Mouse (Mus musculus): ENCODE data around the gene Gpat2. TPM values are rescaled to one million over a fixed set of nuclear protein-coding genes. Genes with fewer than 3 reads are reported as not detected.

Gpat2 gene
- 0.07 and 0.08 TPM in 2 replicates for polyA plus RNA-seq (2014; fragmentation: Nextera tagmentation; extraction: Ambion mirVana)

- no peaks in the 10 kb centered on the region for H3K27me3 ChIP-seq (replicated peaks; ENCODE audit: control insufficient read depth, insufficient read depth, low read length)
- 82% methylated on average over 17 of the region's 17 CpGs for WGBS
- no peaks in the 10 kb centered on the region for H3K9me3 ChIP-seq (ENCODE audit: control insufficient read depth, low read length)
- no peaks in the 10 kb centered on the region for H3K4me1 ChIP-seq (replicated peaks; ENCODE audit: control insufficient read depth, insufficient read depth, low read length)
- H3K4me3 ChIP-seq (ENCODE audit: low read depth, low read length): no peak within 1 kb of the TSS
- no peak within 1 kb of the TSS for H3K4me2 ChIP-seq (ENCODE audit: low read length)
- H3K9ac ChIP-seq (ENCODE audit: low read length): no peak within 1 kb of the TSS
- DNase-seq (ENCODE audit: low spot score) (no peak), ATAC-seq (replicated peaks; ENCODE audit: low FRiP score, low TSS enrichment, low read depth) (no peak)
- H3K27ac ChIP-seq (ENCODE audit: low read depth): no peak within 1 kb of the TSS
- H3K36me3 ChIP-seq (ENCODE audit: control insufficient read depth, insufficient read depth, low read length): no peaks in the 10 kb centered on the region
These were observed at the start of gene Gpat2 for GRCm38 (mm10) chr2:127424977-127425376. Gene Gpat2, plus strand, starts transcription at chr2:127425199.

DNA sequence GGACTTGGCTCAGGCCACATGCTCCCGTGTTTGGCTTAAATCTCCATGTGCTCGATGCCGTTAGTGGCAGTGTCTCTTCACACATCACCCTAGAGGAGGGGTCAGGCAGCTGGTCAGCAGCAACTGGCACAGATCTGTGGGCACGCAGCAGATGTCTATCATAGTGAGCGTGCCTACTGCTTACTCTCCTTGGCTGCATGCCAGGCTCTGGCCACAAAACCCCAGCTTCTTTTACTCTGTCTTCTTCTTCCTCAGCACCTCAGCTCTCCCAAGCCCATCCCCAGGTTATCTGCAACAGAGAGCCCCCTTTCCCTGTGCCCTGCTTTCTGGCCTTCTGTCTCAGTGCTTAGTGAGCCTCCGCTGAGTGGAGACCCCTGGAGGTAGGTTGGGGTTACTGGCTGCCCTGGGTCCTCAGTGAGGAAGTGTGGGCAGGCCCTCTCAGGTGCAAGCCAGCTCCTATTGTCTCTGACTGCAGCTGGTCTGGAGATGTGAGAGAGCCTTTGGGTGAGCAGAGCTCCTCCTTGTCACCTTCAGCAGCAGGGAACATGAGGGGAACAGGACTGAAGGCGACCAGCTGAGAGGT, 49.1 kb upstream of the Gpat2 start:
- Histone ChIP-seq H3K27ac (ENCODE audit: low read depth) (no peak overlapping the region), H3K36me3 (ENCODE audit: control insufficient read depth, insufficient read depth, low read length) (no peaks in the 10 kb centered on the region), H3K27me3 (replicated peaks; ENCODE audit: control insufficient read depth, insufficient read depth, low read length) (no peaks in the 10 kb centered on the region), H3K4me1 (replicated peaks; ENCODE audit: control insufficient read depth, insufficient read depth, low read length) (no peaks in the 10 kb centered on the region), H3K9ac (ENCODE audit: low read length) (no peak overlapping the region), H3K4me3 (ENCODE audit: low read depth, low read length) (no peak overlapping the region), H3K4me2 (ENCODE audit: low read length) (no peak overlapping the region), H3K9me3 (ENCODE audit: control insufficient read depth, low read length) (no peaks in the 10 kb centered on the region)
- ATAC-seq (replicated peaks; ENCODE audit: low FRiP score, low TSS enrichment, low read depth) (no peak), DNase-seq (ENCODE audit: low spot score) (no peak)
- 56% methylated on average over 7 of the region's 7 CpGs for WGBS

- H3K9me3 ChIP-seq (ENCODE audit: control insufficient read depth, low read length): no peaks in the 10 kb centered on the region
- no peak overlapping the region for H3K4me3 ChIP-seq (ENCODE audit: low read depth, low read length)
- no peak overlapping the region for H3K27ac ChIP-seq (ENCODE audit: low read depth)
- H3K4me2 ChIP-seq (ENCODE audit: low read length): no peak overlapping the region
- H3K9ac ChIP-seq (ENCODE audit: low read length): no peak overlapping the region
- no peak for ATAC-seq (replicated peaks; ENCODE audit: low FRiP score, low TSS enrichment, low read depth)
- H3K36me3 ChIP-seq (ENCODE audit: control insufficient read depth, insufficient read depth, low read length): no peaks in the 10 kb centered on the region
- no peak for DNase-seq (ENCODE audit: low spot score)
- whole genome bisulfite sequencing: 72% methylated on average over 6 of the region's 6 CpGs
- H3K27me3 ChIP-seq (replicated peaks; ENCODE audit: control insufficient read depth, insufficient read depth, low read length): no peaks in the 10 kb centered on the region
- H3K4me1 ChIP-seq (replicated peaks; ENCODE audit: control insufficient read depth, insufficient read depth, low read length): no peaks in the 10 kb centered on the region
These were observed 48.5 kb upstream of the Gpat2 start for GRCm38 (mm10) chr2:127376423-127377051.

- no peaks in the 10 kb centered on the region for H3K27me3 ChIP-seq (replicated peaks; ENCODE audit: control insufficient read depth, insufficient read depth, low read length)
These were observed 46.9 kb upstream of the Gpat2 start for GRCm38 (mm10) chr2:127377942-127378610.

DNA sequence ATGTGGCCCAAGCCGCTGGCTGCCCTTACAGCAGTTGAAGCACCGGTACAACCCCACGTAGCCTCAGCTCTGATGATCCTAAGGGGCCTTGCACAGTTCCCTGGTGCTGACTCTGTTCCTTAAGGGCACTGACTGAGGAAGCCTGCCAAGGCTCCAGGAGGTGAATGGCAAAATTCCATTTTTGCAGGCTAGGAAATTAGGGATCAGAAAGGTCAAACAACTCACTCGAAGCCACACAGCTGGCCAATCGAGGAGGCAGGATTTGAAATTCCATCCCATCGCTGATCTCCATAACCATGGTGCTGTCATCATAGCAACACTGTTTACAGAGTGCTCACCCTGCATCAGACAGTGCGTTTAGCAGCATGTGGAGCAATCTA, 46.4 kb upstream of the Gpat2 start:
- WGBS: 56% methylated on average over 7 of the region's 7 CpGs
- no peak for DNase-seq (ENCODE audit: low spot score)
- no peak for ATAC-seq (replicated peaks; ENCODE audit: low FRiP score, low TSS enrichment, low read depth)

More at GRCm38 (mm10) chr2:127377942-127378610, 46.9 kb upstream of the Gpat2 start:
- Histone ChIP-seq H3K36me3 (ENCODE audit: control insufficient read depth, insufficient read depth, low read length) (no peaks in the 10 kb centered on the region), H3K4me1 (replicated peaks; ENCODE audit: control insufficient read depth, insufficient read depth, low read length) (no peaks in the 10 kb centered on the region), H3K27ac (ENCODE audit: low read depth) (no peak overlapping the region), H3K9me3 (ENCODE audit: control insufficient read depth, low read length) (no peaks in the 10 kb centered on the region), H3K4me2 (ENCODE audit: low read length) (no peak overlapping the region), H3K4me3 (ENCODE audit: low read depth, low read length) (no peak overlapping the region), H3K9ac (ENCODE audit: low read length) (no peak overlapping the region)
- WGBS: 65% methylated on average over 7 of the region's 7 CpGs
- ATAC-seq (replicated peaks; ENCODE audit: low FRiP score, low TSS enrichment, low read depth) (no peak), DNase-seq (ENCODE audit: low spot score) (no peak)

GRCm38 (mm10) chr2:127379250-127379649, 45.7 kb upstream of the Gpat2 start:
- no peak for ATAC-seq (replicated peaks; ENCODE audit: low FRiP score, low TSS enrichment, low read depth)
- no peak for DNase-seq (ENCODE audit: low spot score)
- Histone ChIP-seq H3K36me3 (ENCODE audit: control insufficient read depth, insufficient read depth, low read length) (no peaks in the 10 kb centered on the region), H3K4me1 (replicated peaks; ENCODE audit: control insufficient read depth, insufficient read depth, low read length) (no peaks in the 10 kb centered on the region), H3K4me3 (ENCODE audit: low read depth, low read length) (no peak overlapping the region), H3K9me3 (ENCODE audit: control insufficient read depth, low read length) (no peaks in the 10 kb centered on the region), H3K27me3 (replicated peaks; ENCODE audit: control insufficient read depth, insufficient read depth, low read length) (no peaks in the 10 kb centered on the region), H3K4me2 (ENCODE audit: low read length) (no peak overlapping the region), H3K27ac (ENCODE audit: low read depth) (no peak overlapping the region), H3K9ac (ENCODE audit: low read length) (no peak overlapping the region)
- 72% methylated on average over 3 of the region's 3 CpGs for WGBS

More for the DNA sequence above, 46.4 kb upstream of the Gpat2 start:
- no peaks in the 10 kb centered on the region for H3K4me1 ChIP-seq (replicated peaks; ENCODE audit: control insufficient read depth, insufficient read depth, low read length)
- no peak overlapping the region for H3K4me3 ChIP-seq (ENCODE audit: low read depth, low read length)
- H3K9me3 ChIP-seq (ENCODE audit: control insufficient read depth, low read length): no peaks in the 10 kb centered on the region
- H3K4me2 ChIP-seq (ENCODE audit: low read length): no peak overlapping the region
- H3K9ac ChIP-seq (ENCODE audit: low read length): no peak overlapping the region
- H3K36me3 ChIP-seq (ENCODE audit: control insufficient read depth, insufficient read depth, low read length): no peaks in the 10 kb centered on the region
- no peaks in the 10 kb centered on the region for H3K27me3 ChIP-seq (replicated peaks; ENCODE audit: control insufficient read depth, insufficient read depth, low read length)
- no peak overlapping the region for H3K27ac ChIP-seq (ENCODE audit: low read depth)

- Histone ChIP-seq H3K36me3 (ENCODE audit: control insufficient read depth, insufficient read depth, low read length) (no peaks in the 10 kb centered on the region), H3K4me2 (ENCODE audit: low read length) (no peak overlapping the region), H3K9me3 (ENCODE audit: control insufficient read depth, low read length) (no peaks in the 10 kb centered on the region), H3K4me1 (replicated peaks; ENCODE audit: control insufficient read depth, insufficient read depth, low read length) (no peaks in the 10 kb centered on the region), H3K4me3 (ENCODE audit: low read depth, low read length) (no peak overlapping the region), H3K9ac (ENCODE audit: low read length) (no peak overlapping the region), H3K27ac (ENCODE audit: low read depth) (no peak overlapping the region), H3K27me3 (replicated peaks; ENCODE audit: control insufficient read depth, insufficient read depth, low read length) (no peaks in the 10 kb centered on the region)
- 50% methylated on average over 7 of the region's 7 CpGs for WGBS
- DNase-seq (ENCODE audit: low spot score) (no peak), ATAC-seq (replicated peaks; ENCODE audit: low FRiP score, low TSS enrichment, low read depth) (no peak)
These were observed 41.1 kb upstream of the Gpat2 start for GRCm38 (mm10) chr2:127383881-127384280.

- Histone ChIP-seq H3K4me1 (replicated peaks; ENCODE audit: control insufficient read depth, insufficient read depth, low read length) (0 out of 2 replicates have a peak, but pooled peaks cover 2% of the 10 kb centered on the region), H3K36me3 (ENCODE audit: control insufficient read depth, insufficient read depth, low read length) (no peaks in the 10 kb centered on the region), H3K4me2 (ENCODE audit: low read length) (no peak overlapping the region), H3K27me3 (replicated peaks; ENCODE audit: control insufficient read depth, insufficient read depth, low read length) (no peaks in the 10 kb centered on the region), H3K9me3 (ENCODE audit: control insufficient read depth, low read length) (no peaks in the 10 kb centered on the region), H3K9ac (ENCODE audit: low read length) (no peak overlapping the region), H3K27ac (ENCODE audit: low read depth) (no peak overlapping the region), H3K4me3 (ENCODE audit: low read depth, low read length) (no peak overlapping the region)
- DNase-seq (ENCODE audit: low spot score) (no peak), ATAC-seq (replicated peaks; ENCODE audit: low FRiP score, low TSS enrichment, low read depth) (no peak)
- 56% methylated on average over 2 of the region's 2 CpGs for WGBS
These were observed 37.5 kb upstream of the Gpat2 start for GRCm38 (mm10) chr2:127387521-127387920.

All from intestine, embryonic 14.5 days (tissue).